ENCODE assay signal across 17 mouse cellular contexts in the genomic region with DNA sequence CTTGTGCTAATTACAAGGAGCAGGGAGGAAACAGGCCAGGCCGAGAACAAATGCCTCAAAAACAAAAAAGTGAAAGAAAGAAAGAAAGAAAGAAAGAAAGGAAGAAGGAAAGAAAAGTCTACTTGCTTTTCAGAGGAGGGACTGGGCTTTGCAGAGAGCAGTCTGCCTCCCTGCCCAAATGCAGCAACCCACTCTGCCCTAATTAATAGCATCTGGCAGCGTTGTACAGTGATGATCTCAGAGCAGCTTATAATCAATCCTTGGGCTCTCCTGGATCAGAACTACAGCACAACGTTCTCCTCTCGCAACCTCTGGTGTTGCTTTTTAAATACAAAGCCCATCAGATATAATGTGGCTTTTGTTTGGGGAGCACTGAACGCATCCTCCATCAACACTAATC. TPM values are rescaled to one million over a fixed set of nuclear protein-coding genes. Genes with fewer than 3 reads are reported as not detected.
DNase-seq lines count a peak whose midpoint lies in the region; ATAC-seq and TF ChIP-seq lines count a peak whose summit lies in the region.
"Had no signal": no experiment of that assay in that cellular context is flagged by ENCODE, and none has a peak within 500 bp of the region (broad histone marks: within the 10 kb centered on the region; RNA-seq: fewer than 3 reads in every experiment).

No protein-coding gene starts in this region.

- no peak for TF ChIP-seq EP300 in stomach, postnatal 0 days (optimal IDR thresholded peaks at IDR 0.05)

- H3K4me2 ChIP-seq in stomach, postnatal 0 days (replicated peaks; ENCODE audit: low read depth) = no peak overlapping the region
- H3K4me2 ChIP-seq: lung, embryonic 14.5 days; stomach, embryonic 15.5 days had no signal

- no peaks in the 10 kb centered on the region for H3K36me3 ChIP-seq in stomach, postnatal 0 days (ENCODE audit: control insufficient read depth, insufficient read depth, low read length)
- H3K36me3 ChIP-seq: heart, embryonic 10.5 days; stomach, embryonic 15.5 days had no signal

- H3K27me3 ChIP-seq in stomach, postnatal 0 days (ENCODE audit: control insufficient read depth, insufficient read depth, low read length) = no peaks in the 10 kb centered on the region
- H3K27me3 ChIP-seq: stomach, embryonic 15.5 days had no signal

- 58% methylated on average over 5 of the region's 5 CpGs for WGBS in stomach, postnatal 0 days

- no peaks in the 10 kb centered on the region for H3K4me1 ChIP-seq in stomach, postnatal 0 days (replicated peaks; ENCODE audit: control insufficient read depth, insufficient read depth)
- H3K4me1 ChIP-seq: stomach, embryonic 15.5 days had no signal

- TF ChIP-seq CTCF in stomach, postnatal 0 days (IDR thresholded peaks at IDR 0.05; ENCODE audit: low read depth) = no peak

- DNase-seq in embryo, embryonic 11 days = peak; percentile 49
- no peak for DNase-seq in embryo, embryonic 9.5 days (ENCODE audit: extremely low spot score)
- peak; percentile 53 for DNase-seq in retina, postnatal 1 day
- DNase-seq in retina, embryonic 14.5 days (ENCODE audit: low spot score) = no peak
- DNase-seq in forelimb bud, embryonic 11.5 days (ENCODE audit: low read depth, low spot score) = peak; percentile 33
- no peak for DNase-seq in kidney, adult 9 months
- DNase-seq in adrenal gland, adult (ENCODE audit: inconsistent age in 2 of 2, low spot score in 1 of 2) = no peak
- no peak for DNase-seq in stomach, postnatal 0 days (ENCODE audit: low spot score)
- DNase-seq: cerebellum, postnatal 14 days; gastrocnemius, postnatal 14 days; kidney, postnatal 25 days; liver; lung, embryonic 14.5 days; thymus, postnatal 14 days had no signal

- H3K9ac ChIP-seq in stomach, postnatal 0 days (ENCODE audit: low read length) = no peak overlapping the region; the same call in 1 of the 2 replicates
- H3K9ac ChIP-seq: lung, embryonic 14.5 days; stomach, embryonic 15.5 days had no signal

- H3K4me3 ChIP-seq in stomach, postnatal 0 days (ENCODE audit: low read depth, low read length) = no peak overlapping the region
- H3K4me3 ChIP-seq: heart, embryonic 10.5 days; stomach, embryonic 15.5 days had no signal

- H3K9me3 ChIP-seq in stomach, postnatal 0 days (ENCODE audit: control insufficient read depth, low read length) = no peaks in the 10 kb centered on the region
- H3K9me3 ChIP-seq: heart, embryonic 10.5 days; stomach, embryonic 15.5 days had no signal

- ATAC-seq in stomach, postnatal 0 days (ENCODE audit: low FRiP score, low TSS enrichment) = no peak
- ATAC-seq: inflammation-experienced regulatory T-cells, adult 6 months had no signal

- no peak overlapping the region for H3K27ac ChIP-seq in stomach, postnatal 0 days (replicated peaks)
- H3K27ac ChIP-seq: heart, embryonic 10.5 days; stomach, embryonic 15.5 days had no signal

RNA-seq across cellular contexts. Expression of a gene that starts 10.7 kb away (rescaled TPM):
- 2.2 and 2.3 TPM in 2 replicates for polyA plus RNA-seq in stomach, postnatal 0 days (2015; fragmentation: Nextera tagmentation; extraction: Ambion mirVana)

RNA-seq across cellular contexts. Expression of a gene that starts 42.9 kb away (rescaled TPM):
- 1.7 and 2.8 TPM in 2 replicates for polyA plus RNA-seq in stomach, postnatal 0 days (2015; fragmentation: Nextera tagmentation; extraction: Ambion mirVana)

Comparison
In these comparisons a context has a peak if more than half of its experiments do, and no peak if none do; other contexts are left out.
1. DNase-seq: peak in embryo, embryonic 11 days (single experiment), retina, postnatal 1 day (single experiment) and forelimb bud, embryonic 11.5 days (single experiment); none in embryo, embryonic 9.5 days (single experiment), retina, embryonic 14.5 days (single experiment), kidney, adult 9 months (single experiment), adrenal gland, adult (0 of 2) and stomach, postnatal 0 days (single experiment).